Mouse (Mus musculus) thymus, adult 2 months (tissue): ENCODE results near the gene Pdxp.

Experiments
- CTCF ChIP-seq: fragments of 200-500 bp; IDR thresholded peaks from 2 replicates; pipeline ENCODE4 v1.5.1; 2012; ENCODE audit warnings: mild to moderate bottlenecking, control low read depth, low read length, moderate library complexity, borderline replicate concordance; ENCODE audit not compliant: control insufficient read depth, poor library complexity, insufficient read depth; ENCODE audit errors: extremely low read depth
- POLR2A ChIP-seq: fragments of 200-500 bp; IDR thresholded peaks from 2 replicates; pipeline ENCODE4 v1.6.1; 2012; ENCODE audit warnings: mild to moderate bottlenecking, low read length, control low read depth, moderate library complexity; ENCODE audit not compliant: control insufficient read depth, poor library complexity, insufficient read depth; ENCODE audit errors: extremely low read depth

DNA sequence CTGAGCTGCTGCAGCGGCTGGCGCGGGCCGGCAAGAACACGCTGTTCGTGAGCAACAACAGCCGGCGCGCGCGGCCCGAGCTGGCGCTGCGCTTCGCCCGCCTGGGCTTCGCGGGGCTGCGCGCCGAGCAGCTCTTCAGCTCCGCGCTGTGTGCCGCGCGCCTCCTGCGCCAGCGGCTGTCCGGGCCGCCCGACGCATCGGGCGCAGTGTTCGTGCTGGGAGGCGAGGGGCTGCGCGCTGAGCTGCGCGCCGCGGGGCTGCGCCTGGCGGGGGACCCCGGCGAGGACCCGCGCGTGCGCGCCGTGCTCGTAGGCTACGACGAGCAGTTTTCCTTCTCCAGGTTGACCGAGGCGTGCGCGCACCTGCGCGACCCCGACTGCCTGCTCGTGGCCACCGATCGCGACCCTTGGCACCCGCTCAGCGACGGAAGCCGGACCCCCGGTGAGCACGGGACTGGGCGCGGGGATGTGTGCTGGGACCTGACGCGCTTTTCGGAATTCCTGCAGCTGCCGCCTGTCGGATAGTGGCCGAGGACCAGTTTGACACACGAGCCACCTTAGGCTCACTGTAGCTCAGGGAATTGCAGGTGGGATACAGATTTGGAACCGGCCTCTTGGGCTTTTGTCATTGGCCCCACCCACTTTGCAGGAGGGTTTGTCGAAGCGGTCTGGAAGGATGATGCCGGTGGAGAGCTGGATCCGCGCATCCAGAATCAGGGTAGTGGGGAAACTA, 538 bp downstream of the Pdxp start:
- TF ChIP-seq POLR2A (no peak), CTCF (no peak)
